Mouse (Mus musculus) liver, embryonic 14.5 days (tissue): ENCODE results near the gene E130208F15Rik. TPM values are rescaled to one million over a fixed set of nuclear protein-coding genes. Genes with fewer than 3 reads are reported as not detected.
A peak's percentile ranks its signal among the peaks of the same experiment; 100 is the strongest.

Source experiments
- ATAC-seq: fragments of 200-750 bp; cut with Nextera tagmentation; 2 replicates; pipeline ENCODE4 v1.8.0; 2017; ENCODE audit warnings: moderate number of reproducible peaks, mild to moderate bottlenecking, moderate library complexity; ENCODE audit not compliant: insufficient read depth
- DNase-seq, 3 experiments: peaks; one replicate each; pipeline ENCODE4 v3.0.0-alpha.2; 2012 to 2013; ENCODE audit warnings: low read depth in 3 of 3, low spot score in 3 of 3
- H3K27ac ChIP-seq: fragments of 300-500 bp; sonication (generic); 2 replicates; pipeline ENCODE4 v1.5.1; 2014; ENCODE audit warnings: moderate library complexity, mild to moderate bottlenecking, control low read depth, inconsistent platforms
- H3K27me3 ChIP-seq: fragments of 300-500 bp; sonication (generic); 2 replicates; pipeline ENCODE4 v1.6.1; 2014; ENCODE audit warnings: mild to moderate bottlenecking, low read length, moderate library complexity; ENCODE audit not compliant: control insufficient read depth, insufficient read depth
- H3K36me3 ChIP-seq: fragments of 300-500 bp; sonication (generic); replicated peaks from 2 replicates; pipeline ENCODE4 v1.6.1; 2014; ENCODE audit warnings: low read depth; ENCODE audit not compliant: control insufficient read depth, insufficient read depth
- H3K4me1 ChIP-seq, 2 experiments: fragments of 200-500 bp in 1 of 2; fragments of 300-500 bp in 1 of 2; sonication (generic) in 1 of 2; replicated peaks; 2 replicates each; pipeline ENCODE4 v1.6.1; 2012 to 2014; ENCODE audit warnings: antibody characterized with exemption in 1 of 2, inconsistent platforms in 1 of 2, low read length in 1 of 2; ENCODE audit not compliant: control insufficient read depth in 2 of 2, insufficient read depth in 2 of 2
- H3K4me2 ChIP-seq: fragments of 300-500 bp; sonication (generic); 2 replicates; pipeline ENCODE4 v1.6.1; 2014; ENCODE audit warnings: low read depth, mild to moderate bottlenecking, control low read depth, moderate library complexity
- H3K4me3 ChIP-seq, 2 experiments: fragments of 200-500 bp in 1 of 2; fragments of 300-500 bp in 1 of 2; sonication (generic) in 1 of 2; 2 replicates each; pipeline ENCODE4 v1.5.1; 2012 to 2014; ENCODE audit warnings: low read depth in 2 of 2, low read length in 2 of 2, mild to moderate bottlenecking in 2 of 2, control low read depth in 1 of 2, inconsistent platforms in 1 of 2, moderate library complexity in 1 of 2; ENCODE audit not compliant: insufficient read depth in 1 of 2
- H3K9ac ChIP-seq: fragments of 300-500 bp; sonication (generic); replicated peaks from 2 replicates; pipeline ENCODE4 v1.6.1; 2014; ENCODE audit warnings: mild to moderate bottlenecking, control low read depth, moderate library complexity
- H3K9me3 ChIP-seq: fragments of 300-500 bp; sonication (generic); 2 replicates; pipeline ENCODE4 v1.6.1; 2016; ENCODE audit warnings: low read length, mixed read lengths; ENCODE audit not compliant: control insufficient read depth
- CTCF ChIP-seq: IDR thresholded peaks from 2 replicates; pipeline ENCODE4 v1.5.1; 2016; ENCODE audit warnings: antibody characterized with exemption, low read depth, control low read depth
- EP300 ChIP-seq: IDR thresholded peaks from 2 replicates; pipeline ENCODE4 v1.6.1; 2016; ENCODE audit warnings: antibody characterized with exemption, low read depth
- whole genome bisulfite sequencing: fragments of 180-500 bp; shearing (Covaris S2); extraction: QIAGEN DNeasy Blood & Tissue Kit; methylation state at CpG from one replicate; pipeline ENCODE4 v1.1.7; 2014; ENCODE audit not compliant: insufficient replicate concordance; 5-methylcytosine and 5-hydroxymethylcytosine counted together
- polyA plus RNA-seq, 2 experiments: library from polyadenylated mRNA; depleted of rRNA in 1 of 2; stranded (reverse) in 1 of 2; unstranded in 1 of 2; fragments of >200 nt; fragmentation: Nextera tagmentation in 1 of 2; extraction: Ambion mirVana in 1 of 2; gene quantifications; 2 replicates each; pipeline versions ENCODE4 v1.2.1 to v1.2.3; 2012 to 2014

The E130208F15Rik gene
- polyA plus RNA-seq, 2 experiments = 0.19 TPM; not detected in 1

DNA sequence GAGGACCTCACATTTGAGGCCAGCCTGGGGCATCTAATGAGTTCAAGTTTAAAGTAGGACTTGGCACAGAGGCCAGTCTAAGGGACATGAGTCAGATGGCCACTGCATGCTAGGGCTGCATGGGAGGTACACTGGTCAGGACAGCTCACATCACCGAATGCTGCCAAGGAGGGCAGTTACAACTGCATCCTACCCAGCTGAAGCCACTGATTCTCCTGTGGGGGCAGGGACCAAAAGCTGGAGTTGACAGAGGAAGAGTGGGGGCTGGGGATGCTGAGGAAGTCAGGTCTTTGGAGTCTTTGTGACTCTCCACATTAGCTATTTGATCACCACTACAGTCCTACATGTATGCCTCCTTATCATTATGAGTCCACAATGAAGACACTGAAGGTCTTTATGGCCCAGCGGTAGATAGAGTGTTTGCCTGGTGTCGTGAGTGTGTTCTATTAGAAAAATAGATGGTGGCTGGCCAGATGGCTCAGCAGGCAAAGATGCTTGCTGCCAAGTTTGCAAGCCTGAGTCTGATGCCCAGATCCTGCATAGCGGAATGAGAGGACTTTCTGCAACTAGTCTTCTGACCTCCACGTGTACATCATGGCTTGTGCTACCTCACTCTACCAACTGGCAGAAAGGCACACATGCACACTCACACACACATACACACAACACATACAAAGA, 18.0 kb downstream of the E130208F15Rik start:
- Histone ChIP-seq H3K9ac (no peak overlapping the region), H3K27ac (no peak overlapping the region), H3K27me3 (no peaks in the 10 kb centered on the region; the same call in 1 of the 2 replicates), H3K36me3 (no peaks in the 10 kb centered on the region), H3K4me1 (no peaks in the 10 kb centered on the region), H3K4me3 (no peak overlapping the region), H3K4me2 (no peak overlapping the region), H3K9me3 (no peaks in the 10 kb centered on the region)
- 44% methylated on average over 5 of the region's 5 CpGs for WGBS
- no peak for DNase-seq
- ATAC-seq = no peak
- TF ChIP-seq CTCF (no peak), EP300 (no peak)

DNA sequence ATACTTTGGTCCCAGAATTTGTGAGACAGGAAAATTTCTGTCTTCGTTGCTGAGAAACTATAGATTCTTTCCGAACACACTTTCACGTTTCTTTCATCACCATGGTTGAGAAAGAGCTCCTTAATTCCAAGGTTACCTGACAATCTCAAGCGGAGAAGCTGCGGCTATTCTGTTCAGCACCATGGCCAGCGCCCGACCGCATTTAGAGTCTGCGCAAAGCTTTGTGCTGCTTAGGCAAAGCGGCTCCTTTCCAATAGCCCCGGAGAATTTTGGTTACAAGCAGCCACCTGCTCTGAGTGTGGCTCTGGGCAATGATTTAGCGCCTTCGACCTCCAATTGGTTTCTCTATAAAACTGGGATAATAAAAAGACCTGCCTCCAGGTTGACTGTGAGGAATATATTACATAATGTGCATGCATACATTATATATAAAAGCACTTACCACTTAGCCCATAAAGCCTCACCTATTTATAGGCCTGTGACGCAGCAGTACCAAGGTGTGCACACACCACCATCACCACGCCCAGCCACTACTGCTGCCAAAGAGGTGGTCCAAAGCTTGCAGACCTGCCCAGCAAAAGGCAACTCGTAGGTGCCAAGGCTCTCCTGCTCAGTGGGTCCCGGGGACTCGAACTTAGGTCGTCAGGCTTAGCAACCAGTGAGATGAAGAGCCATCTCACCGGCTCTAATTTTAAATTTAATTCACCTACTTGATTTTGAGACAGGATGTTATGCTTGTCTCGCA, 25.3 kb downstream of the E130208F15Rik start:
- 19% methylated on average over 21 of the region's 21 CpGs for WGBS

DNA sequence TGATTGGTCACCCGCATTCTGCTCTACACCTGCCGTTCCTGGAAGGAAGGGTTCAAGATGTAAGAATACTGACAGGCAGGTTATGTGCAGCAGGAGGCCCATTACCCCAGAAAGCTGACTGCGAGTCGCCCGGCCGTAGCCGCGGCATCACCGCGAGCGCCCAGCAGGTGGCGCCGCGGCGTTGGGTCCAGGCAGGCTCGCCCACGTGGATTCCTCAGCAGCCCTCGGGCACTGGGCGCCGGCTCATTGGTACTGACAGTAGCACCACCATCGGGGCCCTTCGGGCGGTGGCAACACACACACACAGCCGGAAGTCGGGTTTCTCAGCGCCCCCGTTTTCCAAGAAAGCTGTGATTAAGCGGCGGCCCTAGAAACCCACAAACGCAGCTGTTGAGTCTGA, 26.3 kb downstream of the E130208F15Rik start:
- WGBS = 1% methylated on average over 30 of the region's 30 CpGs
- no peaks in the 10 kb centered on the region for H3K4me1 ChIP-seq
- ATAC-seq = no peak
- H3K9me3 ChIP-seq = no peaks in the 10 kb centered on the region
- H3K27me3 ChIP-seq = 0 out of 2 replicates have a peak, but pooled peaks cover 2% of the 10 kb centered on the region
- H3K4me3 ChIP-seq = no peak overlapping the region
- no peak overlapping the region for H3K9ac ChIP-seq
- TF ChIP-seq EP300 (no peak), CTCF (peak; percentile 77)
- peak in 1 of 3 experiments; percentile 17 for DNase-seq
- no peak overlapping the region for H3K27ac ChIP-seq
- no peak overlapping the region for H3K4me2 ChIP-seq
- no peaks in the 10 kb centered on the region for H3K36me3 ChIP-seq

More for the DNA sequence above, 25.3 kb downstream of the E130208F15Rik start:
- Histone ChIP-seq H3K27me3 (0 out of 2 replicates have a peak, but pooled peaks cover 2% of the 10 kb centered on the region), H3K9ac (no peak overlapping the region), H3K36me3 (no peaks in the 10 kb centered on the region), H3K4me1 (no peaks in the 10 kb centered on the region), H3K9me3 (no peaks in the 10 kb centered on the region), H3K27ac (no peak overlapping the region), H3K4me3 (no peak overlapping the region), H3K4me2 (no peak overlapping the region)
- TF ChIP-seq CTCF (no peak), EP300 (no peak)
- ATAC-seq = no peak
- peak in 1 of 3 experiments; percentile 29 for DNase-seq

DNA sequence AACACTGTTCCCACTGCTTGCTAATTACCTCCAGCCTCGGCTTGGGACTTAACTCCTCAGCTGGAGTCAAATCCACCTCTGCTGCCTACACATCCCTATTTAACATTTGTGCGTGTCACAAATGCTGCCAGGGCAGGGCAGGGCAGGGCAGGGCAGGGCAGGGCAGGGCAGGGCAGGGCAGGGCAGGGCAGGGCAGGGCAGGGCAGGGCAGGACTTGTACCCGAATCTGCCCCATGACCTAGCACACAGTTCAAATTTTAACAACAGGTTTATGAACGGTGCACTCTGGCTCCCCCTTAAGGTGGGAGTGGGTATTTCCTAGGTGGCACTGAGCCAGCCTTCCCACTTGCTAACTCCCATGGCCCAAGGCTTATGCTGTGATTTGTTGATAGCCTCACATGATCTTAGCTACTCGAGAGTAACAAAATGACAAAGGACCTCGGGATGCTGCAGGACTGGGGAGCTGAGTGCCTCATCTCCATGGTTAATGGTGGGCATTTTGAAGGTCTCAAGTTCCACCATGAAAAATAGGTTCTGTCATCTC, 31.8 kb downstream of the E130208F15Rik start:
- Histone ChIP-seq H3K9ac (no peak overlapping the region), H3K4me3 (no peak overlapping the region), H3K27me3 (no peaks in the 10 kb centered on the region), H3K4me2 (no peak overlapping the region), H3K27ac (no peak overlapping the region), H3K4me1 (peaks cover 0 to 7% of the 10 kb centered on the region in 2 experiments; a peak in 1 of 4 replicates), H3K9me3 (no peaks in the 10 kb centered on the region), H3K36me3 (no peaks in the 10 kb centered on the region)
- DNase-seq = peak in 1 of 3 experiments; percentile 36
- ATAC-seq = peak; percentile 25
- TF ChIP-seq CTCF = peak; percentile 81
- no peak for TF ChIP-seq EP300
- 19% methylated on average over 6 of the region's 6 CpGs for WGBS

DNA sequence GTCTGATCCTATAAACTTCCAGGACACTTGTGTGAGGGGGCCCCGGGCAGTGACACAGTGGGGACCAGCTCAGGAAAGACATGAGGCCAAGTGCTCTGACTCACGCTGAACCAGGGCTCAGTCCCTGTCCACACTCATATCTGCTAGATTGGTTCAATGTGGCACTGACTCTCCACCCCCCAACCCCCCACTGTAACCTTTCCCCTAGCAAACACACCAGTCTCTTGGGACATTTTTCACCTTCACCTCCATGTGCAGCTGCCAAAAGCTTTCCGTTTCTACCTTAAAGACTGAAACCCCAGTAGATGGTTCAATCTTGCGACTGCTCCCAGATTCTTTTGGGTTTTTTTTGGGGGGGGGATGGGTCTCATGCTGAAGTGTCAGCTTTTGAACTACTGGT, 32.5 kb downstream of the E130208F15Rik start:
- Histone ChIP-seq H3K4me2 (no peak overlapping the region), H3K27me3 (no peaks in the 10 kb centered on the region), H3K27ac (no peak overlapping the region), H3K4me1 (peaks cover 0 to 7% of the 10 kb centered on the region in 2 experiments; a peak in 1 of 4 replicates), H3K9ac (no peak overlapping the region), H3K36me3 (no peaks in the 10 kb centered on the region), H3K9me3 (no peaks in the 10 kb centered on the region), H3K4me3 (no peak overlapping the region)
- ATAC-seq = no peak; the same call in 1 of the 2 replicates
- 51% methylated on average over 4 of the region's 4 CpGs for WGBS
- no peak for DNase-seq
- TF ChIP-seq CTCF = no peak
- TF ChIP-seq EP300 = no peak
